Mouse (Mus musculus) monocyte, adult 2 months (primary cell): ENCODE measurements at regions not wholly inside any gene's neighbourhood (a gene's known extent, or its start where the extent isn't known, plus 50 kb on each side); places are given as distances from the start of the nearest gene placed in this dataset.
"Not testable (repeated sequence)": the region's sequence is repeated elsewhere in the genome, so short reads cannot be mapped to it uniquely, and the experiment has no call there.

Source experiments
- DNase-seq, 2 experiments: peaks; one replicate each; pipeline ENCODE4 v3.0.0; 2022; ENCODE audit warnings: low spot score in 2 of 2, low read depth in 1 of 2

DNA sequence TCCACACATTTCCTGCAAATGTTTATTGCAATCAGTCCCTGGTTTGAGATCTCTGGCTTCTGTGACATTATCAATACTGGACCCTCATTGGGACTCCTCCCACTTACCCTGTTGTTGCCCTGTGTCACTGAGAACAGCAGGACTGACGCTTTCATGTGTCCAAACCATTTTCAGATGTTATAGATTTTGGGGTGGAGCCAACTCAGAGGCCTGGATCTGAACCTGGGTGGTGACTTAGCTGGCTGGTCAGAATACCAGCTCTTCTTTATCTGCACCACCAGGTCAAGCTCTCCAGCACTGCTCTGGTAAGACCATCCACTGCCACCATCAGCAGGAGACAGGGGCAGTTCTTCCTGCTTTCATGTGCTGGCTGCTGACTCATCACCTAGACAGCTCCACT is 254.3 kb upstream of the Pik3r1 start:
- no peak for DNase-seq

DNA sequence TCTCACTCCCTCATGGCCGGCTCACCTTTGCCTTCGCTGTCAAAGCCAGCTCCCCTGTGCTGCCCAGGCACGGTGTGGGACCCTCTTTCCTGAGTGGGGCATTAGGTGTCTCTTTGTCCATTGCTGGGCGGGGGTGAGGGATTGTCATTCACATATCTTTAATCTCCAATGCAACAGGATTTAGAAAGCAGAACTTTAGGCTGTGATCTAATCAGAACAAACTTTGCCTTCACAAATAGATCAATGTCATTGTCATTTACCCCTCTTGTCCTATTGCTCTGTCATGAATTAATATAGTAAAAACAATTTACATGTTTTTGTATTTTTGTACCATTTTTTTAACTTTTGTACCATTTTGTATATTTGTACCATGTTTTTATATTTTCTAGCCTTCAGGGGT is 254.7 kb upstream of the Pik3r1 start:
- DNase-seq: no peak

DNA sequence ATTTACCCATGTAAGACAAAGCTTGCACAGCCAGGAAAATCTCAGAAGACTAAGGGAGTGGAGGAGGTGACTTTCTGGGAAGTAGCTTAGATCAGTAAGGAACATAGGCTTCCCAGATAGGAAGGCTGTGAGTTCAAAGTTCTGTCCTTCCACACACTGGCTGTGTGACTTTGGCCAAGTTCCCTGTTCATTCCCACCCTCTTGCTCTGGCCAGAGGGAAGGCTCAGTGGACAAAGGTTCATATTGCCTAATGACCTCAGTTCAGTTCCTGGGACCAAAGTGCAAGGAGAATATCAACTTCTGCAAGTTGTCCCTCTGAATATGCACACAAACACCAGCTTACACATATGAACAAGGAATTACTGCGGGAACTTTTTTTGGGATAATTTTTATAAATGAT is 255.6 kb upstream of the Pik3r1 start:
- DNase-seq: no peak

- no peak for DNase-seq
These were observed 257.1 kb upstream of the Pik3r1 start for GRCm38 (mm10) chr13:102025138-102025537.

DNA sequence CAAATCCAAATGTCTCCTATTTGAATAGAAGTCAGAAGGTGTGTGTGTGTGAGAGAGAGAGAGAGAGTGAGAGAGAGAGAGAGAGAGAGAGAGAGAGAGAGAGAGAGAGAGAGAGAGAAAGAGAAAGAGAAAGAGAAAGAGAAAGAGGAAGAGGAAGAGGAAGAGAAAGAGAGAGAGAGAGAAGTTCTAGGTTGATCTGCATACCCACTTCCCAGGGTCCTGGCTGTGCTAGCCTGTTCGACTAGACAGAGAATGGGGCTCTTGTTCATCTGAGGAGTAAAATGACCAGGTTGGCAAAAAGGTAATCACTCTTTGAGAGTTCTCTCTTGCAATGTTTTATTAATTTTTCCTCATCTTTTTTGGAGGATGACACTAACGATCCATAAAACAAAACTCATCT is 257.5 kb upstream of the Pik3r1 start:
- not testable (repeated sequence) for DNase-seq

- DNase-seq: no peak
These were observed 263.4 kb upstream of the Pik3r1 start for GRCm38 (mm10) chr13:102031416-102031815.

GRCm38 (mm10) chr13:102034484-102034883 is 266.5 kb upstream of the Pik3r1 start:
- DNase-seq: no peak

DNA sequence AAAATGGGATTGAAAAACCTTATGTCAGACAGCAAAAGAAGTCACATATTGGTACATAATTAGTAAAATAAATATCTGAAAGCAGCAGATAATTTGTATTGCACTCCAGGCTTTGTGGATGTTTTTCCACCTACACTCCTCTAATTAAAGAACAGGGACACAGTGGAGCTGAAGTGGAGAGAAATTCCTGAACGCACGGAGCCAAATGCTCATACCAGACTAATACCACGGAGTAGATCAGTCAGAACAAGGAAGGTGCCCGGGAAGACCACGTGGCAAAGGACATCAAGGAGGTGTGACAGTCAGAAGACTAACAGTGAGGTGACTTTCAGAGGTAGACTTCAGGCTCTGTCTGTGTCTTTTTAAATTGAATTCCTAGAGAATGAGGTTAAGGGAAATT is 268.0 kb upstream of the Pik3r1 start:
- DNase-seq: no peak

DNA sequence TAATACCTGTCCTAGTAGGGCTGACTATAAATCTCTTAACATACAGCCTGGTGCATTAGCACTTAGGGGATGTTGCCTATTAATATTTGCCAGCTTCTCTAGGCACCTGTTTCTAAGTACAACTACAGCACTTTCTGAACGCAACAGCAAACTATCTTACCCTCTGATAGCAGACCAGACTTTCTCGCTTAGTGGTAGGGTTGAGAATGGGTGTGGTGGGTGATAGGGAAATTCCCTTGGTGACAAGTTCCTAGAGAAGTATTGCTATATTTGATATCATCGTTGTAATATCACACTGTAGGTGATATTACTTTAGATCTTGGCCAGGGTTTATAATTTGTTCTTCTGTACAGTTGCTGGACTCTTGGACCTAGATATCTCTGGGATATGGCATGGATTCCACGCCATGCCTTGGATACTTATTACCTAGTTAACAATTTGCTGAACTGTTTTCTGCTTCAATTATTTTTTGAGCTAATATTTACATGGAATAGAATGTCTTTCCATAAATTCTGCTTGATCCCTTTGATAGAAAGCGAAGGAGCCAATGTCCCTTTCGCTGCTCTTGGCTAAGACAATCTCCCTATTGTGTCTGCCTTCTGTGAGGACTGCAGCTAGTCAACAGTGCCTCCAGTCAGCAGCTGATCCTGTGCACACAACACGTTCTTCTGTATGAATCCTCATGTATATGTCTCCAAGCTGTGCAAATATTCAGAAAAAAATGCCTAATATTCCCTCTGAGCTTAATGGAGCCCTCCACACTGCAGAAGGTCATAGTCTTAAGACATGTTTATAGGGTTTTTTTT is 269.0 kb upstream of the Pik3r1 start:
- no peak for DNase-seq

- no peak for DNase-seq
These were observed 292.2 kb upstream of the Pik3r1 start for GRCm38 (mm10) chr13:102060213-102060612.

GRCm38 (mm10) chr13:102064590-102065273 is 296.7 kb upstream of the Pik3r1 start:
- DNase-seq: no peak

- DNase-seq: no peak
These were observed 297.2 kb upstream of the Pik3r1 start for GRCm38 (mm10) chr13:102065274-102065640.

DNA sequence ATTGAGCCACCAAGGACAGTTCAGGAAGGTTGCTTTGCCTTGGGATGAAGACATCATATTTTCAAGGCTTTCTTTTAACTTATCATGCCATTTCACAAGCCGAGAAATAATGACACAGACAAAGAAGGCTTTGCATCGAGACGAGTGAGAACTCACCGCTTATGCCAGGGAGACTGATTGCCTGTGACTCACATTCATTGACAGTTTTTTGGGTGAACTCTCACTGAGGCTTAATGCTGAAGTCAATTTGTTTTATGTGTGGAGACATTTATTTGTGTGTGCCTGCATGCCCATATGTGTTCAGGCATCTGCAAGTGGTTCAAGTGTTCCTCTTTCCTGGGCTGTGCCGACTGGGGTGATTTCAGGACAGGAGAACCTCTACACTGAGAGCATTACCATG is 297.8 kb upstream of the Pik3r1 start:
- no peak for DNase-seq

DNA sequence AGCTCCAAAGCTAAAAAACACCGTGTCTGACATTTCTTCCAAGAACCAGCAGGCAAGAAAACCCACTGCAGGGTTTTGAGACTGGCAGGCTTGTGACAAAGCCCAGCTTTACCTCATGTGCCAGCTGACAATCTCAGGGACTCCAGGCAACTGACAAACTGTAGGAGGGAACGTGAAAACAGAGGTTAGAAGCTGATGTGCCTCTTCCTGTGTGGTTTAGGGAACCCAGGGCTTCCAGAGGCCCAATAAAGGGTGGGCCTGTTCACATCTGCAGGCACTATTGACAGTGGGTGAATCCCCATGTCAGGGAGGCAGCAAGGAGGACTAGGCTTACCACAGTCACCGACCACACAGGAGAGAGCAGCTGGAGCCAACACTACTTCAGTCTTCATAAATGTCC is 302.7 kb upstream of the Pik3r1 start:
- no peak for DNase-seq

DNA sequence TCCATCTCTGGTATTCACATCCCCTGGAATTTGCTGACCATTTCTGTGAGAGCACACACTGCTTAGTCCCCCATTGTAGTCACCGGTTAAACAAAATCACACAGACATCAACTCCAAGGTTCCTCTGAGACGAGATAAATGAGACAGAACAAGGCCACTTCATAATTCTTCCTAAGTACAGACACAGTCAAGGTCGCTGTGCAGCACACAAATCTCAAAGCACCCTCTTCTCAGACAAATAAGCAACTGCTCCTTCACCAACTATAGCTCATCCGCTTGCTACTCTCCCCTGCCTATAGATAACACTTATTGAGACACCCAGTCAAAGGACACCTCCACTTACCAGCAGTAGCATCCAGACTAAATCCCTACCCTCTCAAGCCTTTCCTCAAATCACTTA is 304.3 kb upstream of the Pik3r1 start:
- DNase-seq: no peak

DNA sequence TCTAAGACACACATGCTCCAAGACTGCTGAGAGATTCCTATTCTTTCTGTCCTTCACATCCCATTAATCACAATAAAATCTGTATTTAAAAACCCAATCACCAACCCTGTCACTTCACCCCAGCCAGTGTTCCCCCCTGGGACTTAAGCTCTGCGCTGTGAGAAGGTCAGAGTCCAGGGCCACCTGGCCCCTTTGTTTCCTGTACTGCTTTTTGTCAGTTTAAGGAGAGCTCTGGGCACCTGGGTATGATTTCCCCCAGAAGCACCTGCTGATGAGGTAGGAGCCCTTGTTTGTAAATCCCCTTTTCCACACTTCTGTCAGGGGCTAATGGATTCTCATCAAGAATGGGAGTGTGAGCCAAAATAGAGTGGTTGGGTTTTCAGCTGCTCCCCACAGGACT is 319.7 kb upstream of the Pik3r1 start:
- DNase-seq: no peak

- no peak for DNase-seq
These were observed 321.5 kb upstream of the Pik3r1 start for GRCm38 (mm10) chr13:102089551-102089950.

DNA sequence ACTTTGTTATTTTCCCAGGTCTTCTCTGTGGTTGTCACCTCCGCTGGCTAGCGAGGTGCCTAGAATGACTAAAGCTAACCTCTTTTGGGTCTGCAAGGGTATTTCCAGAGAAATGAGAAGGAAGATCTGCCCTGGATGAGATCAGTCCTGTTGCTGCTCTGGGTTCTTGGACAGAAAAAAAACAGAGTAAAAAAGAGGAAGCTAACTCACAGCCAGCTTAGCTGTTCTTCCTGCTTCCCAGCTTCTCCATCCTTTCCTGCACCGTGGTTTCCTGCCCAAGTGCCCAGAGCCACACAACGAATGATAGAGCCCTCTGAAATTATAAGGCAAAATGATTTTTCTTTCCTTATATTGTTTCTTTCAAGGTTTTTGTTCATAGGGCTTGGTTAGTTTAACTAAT is 326.2 kb upstream of the Pik3r1 start:
- no peak for DNase-seq

DNA sequence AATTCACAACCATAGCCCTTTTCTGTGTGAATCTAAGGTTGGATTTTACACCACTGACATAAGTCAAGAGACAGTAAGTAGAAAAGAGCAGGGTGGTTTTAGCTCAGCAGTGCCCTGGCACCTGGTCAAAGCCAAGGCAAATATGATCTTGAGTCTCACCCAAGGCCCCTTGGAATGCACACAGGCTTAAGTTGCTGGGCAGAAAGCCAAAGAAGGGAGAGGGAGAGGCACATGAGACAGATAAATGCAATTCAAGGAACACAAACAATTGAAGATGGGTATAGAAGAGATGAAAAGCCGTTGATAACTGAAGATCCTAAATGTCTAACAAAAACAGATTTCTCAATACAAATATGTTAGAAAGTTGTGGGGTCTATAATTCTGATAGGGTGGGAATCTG is 335.1 kb upstream of the Pik3r1 start:
- DNase-seq: no peak

- DNase-seq: no peak
These were observed 338.2 kb upstream of the Pik3r1 start for GRCm38 (mm10) chr13:102106188-102106587.

- no peak for DNase-seq
These were observed 340.2 kb upstream of the Pik3r1 start for GRCm38 (mm10) chr13:102108204-102108603.

DNA sequence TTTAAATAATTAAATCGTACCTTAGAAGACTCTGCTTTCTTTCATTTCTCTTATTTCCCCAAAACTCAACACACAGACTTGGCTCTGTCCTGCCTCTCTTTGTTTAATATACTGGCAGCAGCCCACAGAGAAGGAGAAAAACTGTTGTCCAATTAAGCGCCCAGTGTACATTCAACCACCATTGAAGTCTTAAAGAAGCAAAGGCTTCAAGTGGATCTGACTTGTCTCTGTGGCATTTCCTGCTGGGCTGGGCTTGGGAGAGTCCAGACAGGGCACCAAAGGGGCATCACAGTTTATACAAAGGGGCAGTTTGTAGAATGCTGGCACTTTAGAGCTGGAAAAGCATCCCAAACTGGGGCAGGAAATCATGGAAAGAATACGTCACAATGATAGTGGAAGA is 340.9 kb upstream of the Pik3r1 start:
- DNase-seq: no peak

GRCm38 (mm10) chr13:102113941-102114340 is 345.9 kb upstream of the Pik3r1 start:
- no peak for DNase-seq
